Mouse (Mus musculus) right cerebral cortex, postnatal 10 days (tissue): ENCODE data around the gene Zranb2.

Experiments
- DNase-seq, 2 experiments: peaks; one replicate each; pipeline ENCODE4 v3.0.0; 2021; ENCODE audit warnings: low spot score in 2 of 2

Gene Zranb2

GRCm38 (mm10) chr3:157578469-157579170 lies 44.7 kb downstream of the Zranb2 start:
- no peak for DNase-seq

DNA sequence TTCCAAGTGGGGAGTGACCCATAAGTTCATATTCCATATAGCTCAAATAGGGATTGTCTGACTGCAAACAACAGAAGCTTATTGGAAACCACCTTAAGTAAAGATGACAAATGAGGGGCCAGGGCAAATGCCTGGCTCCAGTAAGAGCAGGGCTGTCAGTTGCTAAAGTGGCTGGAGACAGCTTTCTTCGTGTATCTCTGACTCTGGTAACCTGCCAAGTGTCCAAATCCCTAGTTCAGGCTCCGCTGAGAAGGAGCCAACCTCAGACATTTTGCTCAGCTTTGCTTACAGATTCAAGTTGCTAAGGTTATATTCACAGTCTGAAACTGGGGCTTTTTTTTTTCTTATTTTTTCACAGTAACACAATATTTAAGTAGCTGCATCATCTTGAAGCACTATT lies 45.4 kb downstream of the Zranb2 start:
- no peak for DNase-seq

GRCm38 (mm10) chr3:157580299-157580698 lies 46.3 kb downstream of the Zranb2 start:
- DNase-seq: no peak

GRCm38 (mm10) chr3:157581755-157582154 lies 47.8 kb downstream of the Zranb2 start:
- DNase-seq: no peak

GRCm38 (mm10) chr3:157582626-157583405 lies 48.9 kb downstream of the Zranb2 start:
- DNase-seq: no peak

GRCm38 (mm10) chr3:157597837-157598379 lies 63.9 kb downstream of the Zranb2 start:
- no peak for DNase-seq
